Mouse (Mus musculus) urinary bladder, postnatal 10 days (tissue): ENCODE data around the gene Atg16l2.
A peak's percentile ranks its signal among the peaks of the same experiment; 100 is the strongest.

Experiments used
- DNase-seq: peaks from one replicate; pipeline ENCODE4 v3.0.0; 2022; ENCODE audit warnings: low spot score

Atg16l2 gene

GRCm38 (mm10) chr7:101321218-101321827, 19.3 kb upstream of the Atg16l2 start:
- DNase-seq, result no peak

- DNase-seq, result no peak
Observed at GRCm38 (mm10) chr7:101320399-101321217, 18.6 kb upstream of the Atg16l2 start.

- no peak for DNase-seq
Observed at GRCm38 (mm10) chr7:101319796-101320195, 17.7 kb upstream of the Atg16l2 start.

- DNase-seq, result no peak
Observed at GRCm38 (mm10) chr7:101318848-101319247, 16.8 kb upstream of the Atg16l2 start.

- DNase-seq, result no peak
Observed at GRCm38 (mm10) chr7:101317014-101317413, 15.0 kb upstream of the Atg16l2 start, which contains the start of gene Stard10. Gene Stard10, plus strand, starts transcription at chr7:101317086.

GRCm38 (mm10) chr7:101316591-101317001, 14.5 kb upstream of the Atg16l2 start:
- no peak for DNase-seq

GRCm38 (mm10) chr7:101315699-101316098, 13.6 kb upstream of the Atg16l2 start:
- DNase-seq, result no peak

GRCm38 (mm10) chr7:101314396-101314795, 12.3 kb upstream of the Atg16l2 start:
- no peak for DNase-seq

- DNase-seq, result no peak
Observed at GRCm38 (mm10) chr7:101313033-101313432, 11.0 kb upstream of the Atg16l2 start.

- no peak for DNase-seq
Observed at GRCm38 (mm10) chr7:101311061-101311460, 9.0 kb upstream of the Atg16l2 start.

GRCm38 (mm10) chr7:101310327-101311028, 8.4 kb upstream of the Atg16l2 start:
- peak; percentile 80 for DNase-seq

GRCm38 (mm10) chr7:101309985-101310326, 7.9 kb upstream of the Atg16l2 start:
- no peak for DNase-seq

- DNase-seq, result no peak
Observed at GRCm38 (mm10) chr7:101306841-101307240, 4.8 kb upstream of the Atg16l2 start.

- no peak for DNase-seq
Observed at GRCm38 (mm10) chr7:101302691-101303090, 640 bp upstream of the Atg16l2 start.

GRCm38 (mm10) chr7:101301361-101301880, 630 bp downstream of the Atg16l2 start:
- no peak for DNase-seq

GRCm38 (mm10) chr7:101298375-101298774, 3.7 kb downstream of the Atg16l2 start:
- DNase-seq, result no peak

GRCm38 (mm10) chr7:101297023-101297405, 5.0 kb downstream of the Atg16l2 start:
- DNase-seq, result no peak

GRCm38 (mm10) chr7:101296252-101297022, 5.6 kb downstream of the Atg16l2 start:
- peak; percentile 37 for DNase-seq

- DNase-seq, result no peak
Observed at GRCm38 (mm10) chr7:101295438-101295837, 6.6 kb downstream of the Atg16l2 start.

- DNase-seq, result no peak
Observed at GRCm38 (mm10) chr7:101293611-101294010, 8.4 kb downstream of the Atg16l2 start.

- DNase-seq, result no peak
Observed at GRCm38 (mm10) chr7:101293138-101293537, 8.9 kb downstream of the Atg16l2 start.

GRCm38 (mm10) chr7:101292696-101293095, 9.4 kb downstream of the Atg16l2 start:
- no peak for DNase-seq
